In the genomic region with DNA sequence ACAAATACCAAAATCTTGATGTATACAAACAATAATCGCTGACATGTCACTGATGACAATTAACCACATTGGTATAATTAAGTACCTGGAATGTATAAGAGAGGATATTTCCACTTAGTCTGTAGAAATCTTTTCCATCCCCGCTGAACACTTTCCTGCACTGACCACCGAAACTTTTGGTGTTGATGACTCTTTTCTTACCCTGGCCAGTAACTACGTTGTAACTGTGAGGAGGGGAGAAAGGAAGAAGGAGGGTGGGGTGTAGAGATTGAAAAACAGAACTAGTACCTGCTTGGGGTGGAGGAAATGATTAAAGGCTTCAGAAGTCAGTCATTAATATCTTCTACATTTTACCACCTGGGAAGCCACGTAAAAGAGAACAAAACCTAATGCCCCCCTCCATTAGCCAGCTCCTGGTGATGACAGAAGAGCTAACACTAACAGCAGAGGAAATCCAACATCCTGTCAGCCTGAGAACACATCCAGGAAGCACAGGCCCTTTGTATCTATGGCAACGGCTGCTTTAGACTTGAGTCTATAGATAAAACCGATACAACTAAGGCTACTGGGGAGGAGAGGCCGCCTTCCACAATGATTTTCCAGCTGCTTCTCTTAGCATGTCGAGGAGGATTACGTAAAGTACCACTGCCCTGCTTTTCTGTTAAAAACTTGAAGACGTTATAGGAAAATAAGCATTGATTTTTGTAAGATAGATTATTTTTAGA, we compare ENCODE assay signal across 8 mouse cellular contexts. TPM values are rescaled to one million over a fixed set of nuclear protein-coding genes. Genes with fewer than 3 reads are reported as not detected.
DNase-seq lines count a peak whose midpoint lies in the region; ATAC-seq lines count a peak whose summit lies in the region.

No protein-coding gene starts in this region.

- H3K27me3 ChIP-seq in neural tube, embryonic 12.5 days (replicated peaks): no peaks in the 10 kb centered on the region
- H3K27me3 ChIP-seq in forebrain, embryonic 12.5 days: no peaks in the 10 kb centered on the region

- WGBS in neural tube, embryonic 12.5 days: 67% methylated on average over 11 of the region's 11 CpGs
- WGBS in forebrain, embryonic 12.5 days: 63% methylated on average over 11 of the region's 11 CpGs

- 0 out of 2 replicates have a peak, but pooled peaks have one; percentile 9 for ATAC-seq in neural tube, embryonic 12.5 days (ENCODE audit: low FRiP score, low read depth)
- ATAC-seq in forebrain, embryonic 12.5 days (ENCODE audit: low FRiP score): peak; percentile 60; the same call in 1 of the 2 replicates

- H3K9ac ChIP-seq in neural tube, embryonic 12.5 days: no peak overlapping the region
- no peak overlapping the region for H3K9ac ChIP-seq in forebrain, embryonic 12.5 days

- DNase-seq in neural tube, embryonic 10.5 days (ENCODE audit: extremely low spot score, low spot score): no peak
- peak; percentile 13 to 29 for DNase-seq in layer of hippocampus, adult 8-10 months (ENCODE audit: low spot score in 2 of 2)
- DNase-seq in right cerebral cortex, postnatal 36 days (ENCODE audit: low spot score in 2 of 2): peak; percentile 39
- no peak for DNase-seq in adrenal gland, postnatal 4 days (ENCODE audit: low spot score in 2 of 2)
- no peak for DNase-seq in kidney, postnatal 10 days
- no peak for DNase-seq in thymus, adult 18-20 months

- H3K4me3 ChIP-seq in neural tube, embryonic 12.5 days: no peak overlapping the region
- H3K4me3 ChIP-seq in forebrain, embryonic 12.5 days (replicated peaks): no peak overlapping the region

- H3K4me1 ChIP-seq in neural tube, embryonic 12.5 days: no peaks in the 10 kb centered on the region
- H3K4me1 ChIP-seq in forebrain, embryonic 12.5 days: 0 out of 2 replicates have a peak, but pooled peaks cover 3% of the 10 kb centered on the region

- no peak overlapping the region for H3K4me2 ChIP-seq in neural tube, embryonic 12.5 days (replicated peaks)
- H3K4me2 ChIP-seq in forebrain, embryonic 12.5 days: no peak overlapping the region

- no peaks in the 10 kb centered on the region for H3K36me3 ChIP-seq in neural tube, embryonic 12.5 days
- no peaks in the 10 kb centered on the region for H3K36me3 ChIP-seq in forebrain, embryonic 12.5 days (replicated peaks)

- H3K9me3 ChIP-seq in neural tube, embryonic 12.5 days: no peaks in the 10 kb centered on the region
- no peaks in the 10 kb centered on the region for H3K9me3 ChIP-seq in forebrain, embryonic 12.5 days

- H3K27ac ChIP-seq in neural tube, embryonic 12.5 days: no peak overlapping the region
- no peak overlapping the region for H3K27ac ChIP-seq in forebrain, embryonic 12.5 days

RNA-seq across cellular contexts. Expression of a gene that starts 17.8 kb away (rescaled TPM):
- polyA plus RNA-seq in neural tube, embryonic 12.5 days (2016; fragmentation: Nextera tagmentation; extraction: Ambion mirVana): 0.14 TPM in 1 of 2 replicates, not detected in the other
- polyA plus RNA-seq in forebrain, embryonic 12.5 days (2016; fragmentation: Nextera tagmentation; extraction: Ambion mirVana): not detected in 2 replicates
- total RNA-seq in layer of hippocampus, adult 8-10 months (2022): under 1 TPM; 0.14 to 0.39 (median 0.36) TPM
- 10 to 100 TPM; 13.3 to 13.8 TPM for total RNA-seq in adrenal gland, postnatal 4 days (2021)

Comparison
In these comparisons a context has a peak if more than half of its experiments do, and no peak if none do; other contexts are left out.
1. DNase-seq: peak in layer of hippocampus, adult 8-10 months (2 of 2) and right cerebral cortex, postnatal 36 days (2 of 2); none in neural tube, embryonic 10.5 days (single experiment), adrenal gland, postnatal 4 days (0 of 2), kidney, postnatal 10 days (single experiment) and thymus, adult 18-20 months (0 of 2).
2. RNA of a gene that starts 17.8 kb away (total RNA-seq): 13.3 to 13.8 TPM in adrenal gland, postnatal 4 days; 0.14 to 0.39 TPM in layer of hippocampus, adult 8-10 months; every median in the first group is over 10 times any median in the second.